Mouse (Mus musculus) bone marrow macrophage, adult 2 months (primary cell): Measurements from ENCODE around the gene Mettl17. TPM values are rescaled to one million over a fixed set of nuclear protein-coding genes. Genes with fewer than 3 reads are reported as not detected.

Experiments
- H3K27ac ChIP-seq: 2 replicates; pipeline ENCODE4 v1.5.1; 2012; ENCODE audit warnings: low read depth, low read length; ENCODE audit not compliant: insufficient read depth
- H3K4me1 ChIP-seq: 2 replicates; pipeline ENCODE4 v1.6.1; 2012; ENCODE audit warnings: low read length; ENCODE audit not compliant: control insufficient read depth, insufficient read depth
- H3K4me3 ChIP-seq: 2 replicates; pipeline ENCODE4 v1.5.1; 2012; ENCODE audit warnings: mild to moderate bottlenecking, low read length, moderate library complexity; ENCODE audit not compliant: insufficient read depth
- CTCF ChIP-seq: IDR thresholded peaks from 2 replicates; pipeline ENCODE4 v1.5.1; 2012; ENCODE audit warnings: low read depth, mild to moderate bottlenecking, low read length, moderate library complexity
- POLR2A ChIP-seq: IDR thresholded peaks from 2 replicates; pipeline ENCODE4 v1.6.1; 2012; ENCODE audit warnings: mild to moderate bottlenecking, low read depth, low read length, borderline replicate concordance
- polyA plus RNA-seq: library from polyadenylated mRNA; stranded (reverse); fragments of >200 nt; gene quantifications from 2 replicates; pipeline ENCODE4 v1.2.4, GENCODE M21; 2012; ENCODE audit not compliant: missing spikeins, insufficient read depth, insufficient read length

Mettl17 gene
- polyA plus RNA-seq, 1 experiment, result 19.4 TPM

DNA sequence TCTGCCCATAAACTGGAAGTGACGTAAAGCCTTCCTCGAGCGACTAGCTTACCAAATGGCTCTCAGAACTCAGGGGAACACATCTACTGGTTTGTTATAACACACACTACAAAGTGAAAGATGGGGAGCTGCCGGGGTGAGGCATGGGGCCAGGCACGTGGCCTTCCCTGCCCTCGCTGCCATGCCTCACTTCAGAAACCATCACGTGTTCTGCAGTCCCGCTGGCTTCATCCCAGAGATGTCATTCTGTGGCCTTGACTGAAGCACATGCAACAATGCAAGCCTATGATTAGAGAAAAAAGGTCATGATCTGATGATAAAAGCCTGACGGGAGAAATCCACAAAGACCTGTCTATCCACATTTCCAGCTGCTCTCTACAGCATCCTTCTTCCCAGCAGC, 12.9 kb upstream of the Mettl17 start:
- no peak overlapping the region for H3K4me3 ChIP-seq
- TF ChIP-seq CTCF, result no peak
- no peak for TF ChIP-seq POLR2A

DNA sequence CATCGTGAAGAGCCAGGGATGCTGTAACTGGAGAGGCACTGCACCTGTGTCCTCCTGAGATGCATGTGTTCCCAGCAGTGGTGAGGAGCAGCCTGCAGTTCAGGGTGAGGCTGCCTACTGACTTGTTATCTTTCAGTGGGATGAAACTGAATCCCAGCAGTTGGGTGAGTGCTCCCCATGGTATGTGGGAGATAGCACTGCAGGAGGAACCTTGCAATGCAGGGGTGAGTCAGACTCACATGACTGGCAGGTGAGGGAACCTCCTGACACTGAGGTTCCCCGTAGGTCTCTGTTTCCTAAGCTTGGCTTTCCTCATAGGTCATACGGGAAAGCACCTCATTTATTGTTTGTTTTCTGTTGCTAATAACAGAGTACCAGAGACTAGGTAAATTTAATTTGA, 7.1 kb upstream of the Mettl17 start:
- Histone ChIP-seq H3K4me1 (no peaks in the 10 kb centered on the region), H3K4me3 (no peak overlapping the region), H3K27ac (no peak overlapping the region)
- TF ChIP-seq CTCF (no peak), POLR2A (no peak)

More for the DNA sequence above, 12.9 kb upstream of the Mettl17 start:
- H3K4me1 ChIP-seq, result 0 out of 2 replicates have a peak, but pooled peaks cover 2% of the 10 kb centered on the region
- no peak overlapping the region for H3K27ac ChIP-seq

DNA sequence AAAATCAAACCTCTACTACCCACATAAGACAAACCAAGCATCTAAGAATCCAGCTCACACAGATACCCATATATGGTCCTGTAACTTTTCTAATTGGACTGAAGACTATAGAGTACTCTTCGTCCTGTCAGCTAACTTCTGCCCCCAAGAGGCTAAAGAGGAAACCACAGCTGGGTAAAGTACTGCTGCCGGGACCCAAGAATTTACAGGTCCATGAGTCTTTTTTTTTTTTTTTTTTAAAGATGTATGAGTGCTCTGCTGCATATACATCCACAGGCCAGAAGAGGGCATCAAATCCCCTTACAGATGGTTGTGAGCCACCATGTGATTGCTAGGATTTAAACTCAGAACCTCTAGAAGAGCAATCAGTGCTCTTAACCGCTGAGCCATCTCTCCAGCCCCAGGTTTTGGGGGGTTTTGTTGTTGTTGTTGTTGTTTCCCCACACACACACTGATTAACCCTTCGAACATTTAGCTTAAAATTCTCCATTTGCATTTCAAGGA, 1.1 kb upstream of the Mettl17 start:
- H3K27ac ChIP-seq, result peak overlapping the region; percentile 61
- no peak for TF ChIP-seq POLR2A
- no peak for TF ChIP-seq CTCF
- H3K4me3 ChIP-seq, result peak overlapping the region; percentile 43
- peaks cover 4% of the 10 kb centered on the region; the same call in 1 of the 2 replicates for H3K4me1 ChIP-seq

DNA sequence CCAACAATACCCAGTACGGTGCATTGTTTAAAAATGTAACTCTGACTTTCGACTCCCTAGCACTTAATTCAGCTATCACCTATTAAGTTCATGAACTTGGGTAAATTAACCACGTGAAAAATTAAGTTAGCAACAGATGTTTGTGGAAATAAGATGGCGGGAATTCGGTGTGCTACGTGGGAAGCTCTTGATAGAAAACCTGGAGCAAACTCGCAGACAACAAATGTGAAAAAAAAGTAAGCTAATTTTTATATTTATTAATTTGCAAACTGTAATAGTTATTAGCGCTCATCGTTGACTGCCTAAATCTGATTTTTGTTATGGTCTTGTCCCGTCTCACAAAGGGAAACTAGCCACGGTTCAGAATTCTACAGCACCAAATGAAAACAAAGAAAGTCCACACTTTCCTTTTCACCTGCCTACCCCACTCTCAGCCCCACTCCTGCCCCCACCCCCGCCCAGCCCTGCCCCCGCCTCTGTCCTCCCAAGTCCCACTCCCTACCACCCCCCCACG, 554 bp upstream of the Mettl17 start:
- peak overlapping the region; percentile 43 for H3K4me3 ChIP-seq
- peaks cover 4% of the 10 kb centered on the region; the same call in 1 of the 2 replicates for H3K4me1 ChIP-seq
- peak overlapping the region; percentile 61 for H3K27ac ChIP-seq
- TF ChIP-seq CTCF (no peak), POLR2A (no peak)

DNA sequence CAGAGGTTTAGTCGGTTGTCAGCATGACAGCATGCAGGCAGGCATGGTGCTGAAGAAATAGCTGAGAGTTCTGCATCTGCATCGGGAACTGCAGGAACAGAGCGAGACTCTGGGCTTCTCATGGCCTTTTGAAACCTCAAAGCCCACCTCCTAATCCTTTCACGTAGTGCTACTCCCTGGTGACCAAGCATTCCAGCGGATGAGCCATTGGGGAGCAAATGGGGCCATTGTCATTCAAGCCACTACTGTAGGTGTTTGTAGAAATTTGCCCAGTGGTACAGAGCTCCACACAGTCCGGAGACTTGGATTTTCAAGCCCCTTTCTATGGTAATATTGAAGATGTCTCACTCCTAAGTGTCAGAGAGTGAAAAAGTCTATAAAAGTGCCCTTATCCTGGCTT, 1.4 kb downstream of the Mettl17 start:
- Histone ChIP-seq H3K4me3 (0 out of 2 replicates have a peak overlapping the region, but pooled peaks have one; percentile 5), H3K27ac (no peak overlapping the region), H3K4me1 (peaks cover 4% of the 10 kb centered on the region; the same call in 1 of the 2 replicates)
- TF ChIP-seq POLR2A (no peak), CTCF (no peak)

DNA sequence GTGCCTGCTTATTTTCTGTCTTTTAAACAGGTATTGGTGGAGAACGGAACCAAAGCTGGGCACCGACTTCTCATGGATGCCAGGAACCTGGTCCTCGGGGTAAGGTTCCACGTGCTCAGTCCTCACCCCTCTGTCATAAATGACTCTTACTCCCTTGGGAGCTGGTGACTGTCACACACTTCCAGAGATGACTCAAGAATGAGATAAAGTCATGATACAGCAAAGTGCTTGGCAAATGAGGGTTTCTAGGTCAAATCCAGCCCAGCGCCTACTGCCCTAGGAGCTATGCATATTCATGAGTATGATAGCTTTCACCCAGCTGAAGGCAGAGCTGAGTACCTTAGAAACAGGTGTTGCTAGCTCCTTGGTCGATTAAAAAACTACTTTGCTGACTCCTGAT, 5.2 kb downstream of the Mettl17 start:
- Histone ChIP-seq H3K4me3 (no peak overlapping the region), H3K4me1 (peaks cover 23% of the 10 kb centered on the region), H3K27ac (no peak overlapping the region)
- TF ChIP-seq POLR2A (no peak), CTCF (no peak)

DNA sequence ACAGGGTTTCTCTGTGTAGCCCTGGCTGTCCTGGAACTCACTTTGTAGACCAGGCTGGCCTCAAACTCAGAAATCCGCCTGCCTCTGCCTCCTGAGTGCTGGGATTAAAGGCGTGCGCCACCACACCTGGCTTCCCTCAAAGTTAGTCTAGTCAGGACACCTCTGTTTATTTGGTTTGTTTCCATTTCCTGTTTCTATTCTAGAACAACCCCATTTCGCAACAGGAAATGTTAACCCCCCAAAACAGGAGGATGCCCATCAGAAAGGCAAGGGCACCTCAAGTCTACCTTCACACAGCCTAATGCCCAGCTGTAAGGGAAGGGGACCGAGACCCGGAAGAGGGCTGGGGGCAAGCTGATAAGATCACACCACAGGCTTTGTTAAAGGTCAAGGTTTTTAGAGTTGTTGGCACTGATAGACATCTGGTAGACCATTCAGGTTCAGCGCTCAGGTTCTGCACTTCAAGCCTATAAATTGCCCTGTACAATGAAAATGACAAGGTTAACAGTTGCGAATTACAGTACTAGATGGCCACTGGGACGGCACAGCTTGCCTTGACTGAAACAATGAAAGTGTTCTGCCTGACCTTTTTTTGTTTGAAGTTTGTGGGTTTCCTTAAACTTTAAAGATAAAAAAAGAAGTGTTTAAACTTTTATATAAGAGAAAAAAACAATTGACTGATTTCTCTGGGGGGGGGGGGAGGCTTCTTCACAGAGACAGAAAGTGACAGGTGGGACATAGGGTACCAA, 7.7 kb downstream of the Mettl17 start, which contains the start of gene Slc39a2:
Slc39a2 (plus strand) TSS at position 699 of the 749 bp plus-strand sequence.
- Histone ChIP-seq H3K4me1 (peaks cover 38% of the 10 kb centered on the region), H3K27ac (peak within 1 kb of the TSS; percentile 71), H3K4me3 (no peak within 1 kb of the TSS)
- TF ChIP-seq POLR2A, result no peak
- no peak for TF ChIP-seq CTCF

DNA sequence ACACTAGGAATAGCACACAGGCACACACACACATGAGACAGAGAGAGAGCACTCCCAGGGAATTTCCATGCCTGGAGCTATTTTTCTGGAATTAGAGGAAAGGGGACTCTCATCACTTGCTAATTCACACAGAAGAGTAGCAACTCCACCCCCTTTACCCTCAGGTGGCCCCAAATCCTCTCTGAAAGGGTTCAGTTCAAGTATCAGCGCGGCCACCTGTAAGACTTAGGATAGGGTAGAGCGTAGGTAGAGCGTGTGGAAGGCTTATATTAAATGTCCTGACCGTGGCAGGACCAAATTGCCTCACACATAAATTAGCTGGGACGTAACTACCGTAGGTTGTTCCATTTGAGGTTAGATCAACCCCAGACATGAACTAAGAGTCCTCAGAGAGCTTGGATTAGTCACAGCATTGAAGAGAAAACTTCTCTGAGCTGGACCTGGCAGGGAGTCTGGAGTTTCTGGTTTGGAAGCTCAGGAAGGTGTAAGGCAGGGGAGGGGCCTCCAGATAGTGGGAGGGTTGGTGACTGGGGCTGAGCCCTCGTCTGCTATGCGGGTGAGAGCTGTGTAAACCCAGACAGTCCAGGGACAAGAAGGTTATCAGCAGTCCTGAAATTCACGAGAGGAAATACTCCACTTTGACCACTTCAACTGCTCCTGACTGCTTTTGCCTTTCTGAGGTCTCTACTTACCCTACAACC, 8.6 kb downstream of the Mettl17 start:
- no peak for TF ChIP-seq POLR2A
- TF ChIP-seq CTCF, result no peak
- peaks cover 39% of the 10 kb centered on the region for H3K4me1 ChIP-seq
- no peak overlapping the region for H3K4me3 ChIP-seq
- no peak overlapping the region for H3K27ac ChIP-seq

DNA sequence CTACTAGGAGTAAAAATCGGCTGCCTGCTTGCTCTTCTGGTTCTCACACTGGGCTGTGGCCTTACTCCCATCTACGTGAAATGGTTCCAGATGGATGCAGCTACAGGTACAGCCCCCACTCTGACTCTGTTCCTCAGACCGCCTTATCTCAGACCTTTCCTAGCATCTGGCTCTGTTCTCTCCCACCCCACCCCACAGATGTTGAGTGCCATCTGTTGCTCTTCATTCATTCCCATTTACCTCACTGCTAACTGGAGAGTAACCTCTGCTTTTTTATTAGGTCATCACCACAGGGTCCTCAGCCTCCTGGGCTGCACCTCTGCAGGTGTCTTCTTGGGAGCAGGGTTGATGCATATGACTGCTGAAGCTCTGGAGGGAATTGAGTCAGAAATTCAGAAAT, 9.2 kb downstream of the Mettl17 start:
- H3K4me1 ChIP-seq, result peaks cover 39% of the 10 kb centered on the region
- H3K27ac ChIP-seq, result peak overlapping the region; percentile 71
- no peak for TF ChIP-seq POLR2A
- TF ChIP-seq CTCF, result no peak
- H3K4me3 ChIP-seq, result no peak overlapping the region

DNA sequence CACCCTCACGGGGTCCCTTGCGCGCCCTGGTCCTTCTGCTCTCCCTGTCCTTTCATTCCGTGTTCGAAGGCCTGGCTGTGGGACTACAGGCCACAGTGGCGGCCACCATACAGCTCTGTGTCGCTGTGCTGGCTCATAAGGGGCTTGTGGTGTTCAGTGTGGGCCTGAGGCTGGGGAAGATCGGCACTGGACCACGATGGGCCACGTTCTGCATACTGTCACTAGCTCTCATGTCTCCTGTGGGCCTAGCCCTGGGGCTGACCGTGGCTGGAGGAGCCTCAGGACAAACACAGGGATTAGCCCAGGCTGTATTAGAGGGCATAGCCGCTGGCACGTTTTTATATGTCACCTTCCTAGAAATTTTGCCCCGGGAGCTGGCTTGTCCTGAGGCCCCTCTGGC, 10.4 kb downstream of the Mettl17 start:
- no peak for TF ChIP-seq POLR2A
- no peak for TF ChIP-seq CTCF
- H3K27ac ChIP-seq, result no peak overlapping the region
- peaks cover 39% of the 10 kb centered on the region for H3K4me1 ChIP-seq
- H3K4me3 ChIP-seq, result no peak overlapping the region
